Mouse (Mus musculus): Measurements from ENCODE around the gene Ces2h. TPM values are rescaled to one million over a fixed set of nuclear protein-coding genes. Genes with fewer than 3 reads are reported as not detected.
"Not testable (repeated sequence)": the region's sequence is repeated elsewhere in the genome, so short reads cannot be mapped to it uniquely, and the experiment has no call there.

The Ces2h gene
- polyA plus RNA-seq, 1 experiment from 2014 or later, result not detected

- H3K27ac ChIP-seq (replicated peaks), result no peak overlapping the region
- H3K4me1 ChIP-seq (replicated peaks), result no peaks in the 10 kb centered on the region
- no peaks in the 10 kb centered on the region for H3K27me3 ChIP-seq
- no peaks in the 10 kb centered on the region for H3K36me3 ChIP-seq
- no peak for ATAC-seq (ENCODE audit: low FRiP score, low read depth)
- H3K4me3 ChIP-seq, result no peak overlapping the region
- H3K9me3 ChIP-seq, result no peaks in the 10 kb centered on the region
- WGBS, result 67% methylated on average over 2 of the region's 2 CpGs
- H3K9ac ChIP-seq, result no peak overlapping the region
- no peak overlapping the region for H3K4me2 ChIP-seq
Measured at GRCm38 (mm10) chr8:105025050-105025449, 24.4 kb downstream of the Ces2h start.

GRCm38 (mm10) chr8:105043510-105043909 is 42.9 kb downstream of the Ces2h start:
- Histone ChIP-seq H3K9ac (no peak overlapping the region), H3K4me3 (no peak overlapping the region), H3K4me1 (replicated peaks) (no peaks in the 10 kb centered on the region), H3K27ac (replicated peaks) (no peak overlapping the region), H3K36me3 (no peaks in the 10 kb centered on the region), H3K27me3 (no peaks in the 10 kb centered on the region), H3K9me3 (no peaks in the 10 kb centered on the region), H3K4me2 (no peak overlapping the region)
- WGBS, result 63% methylated on average over 1 of the region's 1 CpGs
- no peak for ATAC-seq (ENCODE audit: low FRiP score, low read depth)

GRCm38 (mm10) chr8:105045824-105046401 is 45.3 kb downstream of the Ces2h start:
- Histone ChIP-seq H3K4me2 (no peak overlapping the region), H3K4me1 (replicated peaks) (no peaks in the 10 kb centered on the region), H3K27ac (replicated peaks) (no peak overlapping the region), H3K4me3 (no peak overlapping the region), H3K9me3 (no peaks in the 10 kb centered on the region), H3K36me3 (no peaks in the 10 kb centered on the region), H3K27me3 (no peaks in the 10 kb centered on the region), H3K9ac (no peak overlapping the region)
- ATAC-seq (ENCODE audit: low FRiP score, low read depth), result no peak
- WGBS, result 85% methylated on average over 3 of the region's 3 CpGs

- H3K9me3 ChIP-seq, result no peaks in the 10 kb centered on the region
- 81% methylated on average over 3 of the region's 3 CpGs for WGBS
- no peak within 1 kb of the TSS for H3K4me2 ChIP-seq
- no peaks in the 10 kb centered on the region for H3K36me3 ChIP-seq
- H3K27ac ChIP-seq (replicated peaks), result no peak within 1 kb of the TSS
- no peak within 1 kb of the TSS for H3K9ac ChIP-seq
- H3K4me1 ChIP-seq (replicated peaks), result no peaks in the 10 kb centered on the region
- H3K4me3 ChIP-seq, result no peak within 1 kb of the TSS
- no peak for ATAC-seq (ENCODE audit: low FRiP score, low read depth)
- no peaks in the 10 kb centered on the region for H3K27me3 ChIP-seq
Measured at GRCm38 (mm10) chr8:105048371-105048854, 47.8 kb downstream of the Ces2h start, which contains the start of gene Ces3a. Gene Ces3a, plus strand, starts transcription at chr8:105048601.

- WGBS, result 90% methylated on average over 4 of the region's 4 CpGs
- H3K4me1 ChIP-seq (replicated peaks), result no peaks in the 10 kb centered on the region
- no peak overlapping the region for H3K4me3 ChIP-seq
- no peaks in the 10 kb centered on the region for H3K27me3 ChIP-seq
- no peak overlapping the region for H3K27ac ChIP-seq (replicated peaks)
- no peaks in the 10 kb centered on the region for H3K36me3 ChIP-seq
- no peak overlapping the region for H3K4me2 ChIP-seq
- ATAC-seq (ENCODE audit: low FRiP score, low read depth), result no peak
- H3K9me3 ChIP-seq, result no peaks in the 10 kb centered on the region
- H3K9ac ChIP-seq, result no peak overlapping the region
Measured at GRCm38 (mm10) chr8:105056211-105056610, 55.6 kb downstream of the Ces2h start.

- Histone ChIP-seq H3K27ac (replicated peaks) (no peak overlapping the region), H3K4me2 (no peak overlapping the region), H3K9ac (no peak overlapping the region), H3K27me3 (no peaks in the 10 kb centered on the region), H3K4me3 (no peak overlapping the region), H3K4me1 (replicated peaks) (no peaks in the 10 kb centered on the region), H3K9me3 (no peaks in the 10 kb centered on the region), H3K36me3 (no peaks in the 10 kb centered on the region)
- no peak for ATAC-seq (ENCODE audit: low FRiP score, low read depth)
Measured at GRCm38 (mm10) chr8:105060056-105060455, 59.4 kb downstream of the Ces2h start.

GRCm38 (mm10) chr8:105066761-105067160 is 66.1 kb downstream of the Ces2h start:
- ATAC-seq (ENCODE audit: low FRiP score, low read depth), result no peak
- WGBS, result 13% methylated on average over 1 of the region's 1 CpGs

GRCm38 (mm10) chr8:105067905-105068304 is 67.3 kb downstream of the Ces2h start:
- not testable (repeated sequence) for H3K9ac ChIP-seq; H3K4me1 ChIP-seq (replicated peaks); H3K36me3 ChIP-seq; ATAC-seq (ENCODE audit: low FRiP score, low read depth); H3K9me3 ChIP-seq; H3K4me2 ChIP-seq; H3K27ac ChIP-seq (replicated peaks); H3K27me3 ChIP-seq; H3K4me3 ChIP-seq
- 75% methylated on average over 7 of the region's 7 CpGs for WGBS

More at GRCm38 (mm10) chr8:105066761-105067160, 66.1 kb downstream of the Ces2h start:
- H3K36me3 ChIP-seq, result no peaks in the 10 kb centered on the region
- H3K9me3 ChIP-seq, result no peaks in the 10 kb centered on the region
- H3K27me3 ChIP-seq, result no peaks in the 10 kb centered on the region
- H3K4me2 ChIP-seq, result no peak overlapping the region
- H3K9ac ChIP-seq, result no peak overlapping the region
- H3K27ac ChIP-seq (replicated peaks), result no peak overlapping the region
- H3K4me3 ChIP-seq, result no peak overlapping the region
- H3K4me1 ChIP-seq (replicated peaks), result no peaks in the 10 kb centered on the region

GRCm38 (mm10) chr8:105068971-105069370 is 68.3 kb downstream of the Ces2h start:
- H3K9me3 ChIP-seq, result no peaks in the 10 kb centered on the region
- H3K4me1 ChIP-seq (replicated peaks), result no peaks in the 10 kb centered on the region
- no peaks in the 10 kb centered on the region for H3K36me3 ChIP-seq
- ATAC-seq (ENCODE audit: low FRiP score, low read depth), result no peak
- no peak overlapping the region for H3K4me2 ChIP-seq
- no peaks in the 10 kb centered on the region for H3K27me3 ChIP-seq
- H3K9ac ChIP-seq, result no peak overlapping the region
- H3K4me3 ChIP-seq, result no peak overlapping the region
- no peak overlapping the region for H3K27ac ChIP-seq (replicated peaks)

Other genes with a start within 250 kb of the Ces2h start
- 0.18 and 0.28 TPM in 2 replicates for gene Ces2b, start 169.3 kb upstream of the Ces2h start, polyA plus RNA-seq (2015; fragmentation: Nextera tagmentation; extraction: Ambion mirVana)
- not detected in 2 replicates for gene Ces2c, start 153.8 kb upstream of the Ces2h start, polyA plus RNA-seq (2015; fragmentation: Nextera tagmentation; extraction: Ambion mirVana)
- gene Ces2e, start 74.6 kb upstream of the Ces2h start, polyA plus RNA-seq (2015; fragmentation: Nextera tagmentation; extraction: Ambion mirVana), result not detected in 2 replicates
- gene Ces2f, start 53.5 kb upstream of the Ces2h start, polyA plus RNA-seq (2015; fragmentation: Nextera tagmentation; extraction: Ambion mirVana), result not detected in 2 replicates
- gene Ces2g, start 39.1 kb upstream of the Ces2h start, polyA plus RNA-seq (2015; fragmentation: Nextera tagmentation; extraction: Ambion mirVana), result not detected in 2 replicates
- not detected in 2 replicates for gene Ces3a, start 47.7 kb downstream of the Ces2h start, polyA plus RNA-seq (2015; fragmentation: Nextera tagmentation; extraction: Ambion mirVana)
- not detected in 2 replicates for gene Ces3b, start 82.9 kb downstream of the Ces2h start, polyA plus RNA-seq (2015; fragmentation: Nextera tagmentation; extraction: Ambion mirVana)
- 0.13 TPM in 1 of 2 replicates, not detected in the other for gene Ces4a, start 130.9 kb downstream of the Ces2h start, polyA plus RNA-seq (2015; fragmentation: Nextera tagmentation; extraction: Ambion mirVana)
- gene Cbfb, start 169.8 kb downstream of the Ces2h start, polyA plus RNA-seq (2015; fragmentation: Nextera tagmentation; extraction: Ambion mirVana), result 28.8 and 29.0 TPM in 2 replicates
- 28.5 and 29.2 TPM in 2 replicates for gene D230025D16Rik, start 224.3 kb downstream of the Ces2h start, polyA plus RNA-seq (2015; fragmentation: Nextera tagmentation; extraction: Ambion mirVana)

Data from hindbrain, embryonic 15.5 days (tissue).